Mouse (Mus musculus) right cerebral cortex, postnatal 14 days (tissue): ENCODE measurements around the gene Fam162a.
"Not testable (repeated sequence)": the region's sequence is repeated elsewhere in the genome, so short reads cannot be mapped to it uniquely, and the experiment has no call there.

ENCODE experiments used
- DNase-seq: peaks from one replicate; pipeline ENCODE4 v3.0.0; 2022

The Fam162a gene

DNA sequence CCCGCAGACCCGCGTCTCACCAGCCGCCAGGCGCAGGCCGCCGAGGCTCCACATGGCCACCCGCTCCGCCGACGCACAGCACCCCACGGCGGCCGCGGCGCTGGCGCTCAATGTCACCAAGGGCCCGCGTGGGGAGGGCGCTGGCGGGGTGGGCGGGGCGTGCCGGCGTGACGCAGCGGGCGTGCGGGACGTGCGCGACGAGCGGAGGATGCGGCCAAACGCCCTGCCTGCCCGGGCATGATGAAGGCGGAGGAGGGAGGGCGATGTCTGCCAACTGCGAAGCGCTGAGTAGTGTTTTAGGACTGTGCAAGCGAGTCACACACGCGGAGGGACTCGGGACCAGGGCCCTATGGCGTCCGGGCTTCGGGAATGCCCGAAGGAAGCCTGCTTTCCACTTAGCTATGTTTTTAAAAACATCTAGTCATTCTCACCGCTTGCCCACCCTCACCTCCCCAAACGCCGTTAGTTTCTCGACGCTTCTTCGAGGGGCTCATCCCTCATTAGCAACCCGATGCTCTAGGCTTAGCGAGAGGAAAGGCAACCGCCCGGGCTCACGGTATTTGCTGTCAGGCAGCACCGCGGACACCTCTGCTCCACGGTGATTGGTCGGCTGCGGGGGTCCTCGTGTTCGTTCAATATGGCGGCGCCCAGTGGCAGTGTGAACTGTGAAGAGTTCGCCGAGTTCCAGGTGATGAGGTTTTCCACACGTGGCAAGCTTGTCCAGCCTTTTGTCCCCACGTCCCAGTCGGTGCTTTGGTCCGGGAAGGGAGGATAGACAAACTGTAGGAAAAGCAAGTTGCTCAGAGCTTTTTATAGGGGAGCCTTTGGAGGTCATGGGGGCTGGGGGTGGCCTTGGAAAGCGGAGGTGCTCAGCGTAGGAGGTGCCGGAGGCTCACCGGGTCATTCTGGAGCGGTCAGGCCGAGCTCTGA, at the start of gene Fam162a, which contains the start of gene Ccdc58:
Fam162a (minus strand) TSS at position 145 of the 930 bp plus-strand sequence.
Ccdc58 (plus strand) TSS at position 236 of the 930 bp plus-strand sequence.
- DNase-seq: peak; percentile 95

DNA sequence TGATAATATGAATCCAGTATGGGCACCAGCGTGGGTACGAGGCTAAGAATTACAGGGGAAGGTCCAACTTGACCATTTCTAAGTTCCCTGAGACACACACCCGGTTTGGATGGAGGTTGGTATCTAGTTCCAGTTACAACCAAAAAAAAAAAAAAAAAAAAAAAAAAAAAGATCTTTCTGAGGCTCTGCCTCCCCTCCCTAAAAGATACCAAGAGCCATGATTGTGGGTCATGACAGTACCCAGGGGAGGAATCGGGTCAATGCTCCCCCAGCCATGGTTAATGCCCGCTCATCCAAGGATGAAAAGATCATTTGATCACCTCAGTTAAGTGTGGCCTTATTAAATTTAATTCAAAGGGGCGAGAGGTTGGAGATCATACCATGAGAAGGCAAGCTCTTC, 44.4 kb upstream of the Fam162a start:
- DNase-seq: not testable (repeated sequence)

DNA sequence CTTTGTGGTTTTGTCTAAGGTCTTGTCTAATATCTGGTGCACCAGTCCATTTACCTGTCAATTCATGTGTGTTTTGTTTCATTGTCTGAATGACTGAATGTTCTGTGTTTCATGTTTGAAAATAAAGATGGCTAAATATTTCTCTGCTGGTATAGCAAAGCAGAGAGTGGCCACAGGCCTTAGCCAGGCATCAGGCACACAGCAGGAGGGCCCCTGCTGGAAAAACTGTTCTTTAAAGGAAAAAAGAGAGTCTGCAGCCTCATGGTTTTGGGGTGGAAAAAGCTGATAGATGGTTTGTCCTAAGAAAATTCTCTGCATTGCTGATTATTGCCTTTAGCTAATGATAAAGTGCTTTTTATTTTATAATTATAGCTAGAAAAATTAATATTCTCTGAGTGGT, 40.1 kb upstream of the Fam162a start:
- DNase-seq: not testable (repeated sequence)

DNA sequence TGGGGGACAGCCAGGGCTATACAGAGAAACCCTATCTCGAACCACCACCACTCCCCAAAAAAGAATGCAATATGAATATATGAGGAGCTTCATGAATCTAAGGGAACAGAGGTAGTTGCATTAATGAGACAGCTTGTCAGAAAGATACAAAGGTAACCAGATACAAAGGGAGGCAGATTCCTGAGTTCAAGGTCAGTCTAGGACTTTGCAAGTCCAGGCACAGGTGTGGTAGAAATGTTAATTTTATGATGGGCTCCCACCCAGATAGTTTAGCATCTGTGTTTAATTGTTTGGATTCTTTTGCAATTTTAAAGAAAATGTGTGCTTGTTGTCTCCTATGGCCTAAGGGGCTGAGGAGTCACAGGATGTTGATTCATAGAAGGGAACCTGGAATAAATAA, 30.8 kb upstream of the Fam162a start:
- no peak for DNase-seq

DNA sequence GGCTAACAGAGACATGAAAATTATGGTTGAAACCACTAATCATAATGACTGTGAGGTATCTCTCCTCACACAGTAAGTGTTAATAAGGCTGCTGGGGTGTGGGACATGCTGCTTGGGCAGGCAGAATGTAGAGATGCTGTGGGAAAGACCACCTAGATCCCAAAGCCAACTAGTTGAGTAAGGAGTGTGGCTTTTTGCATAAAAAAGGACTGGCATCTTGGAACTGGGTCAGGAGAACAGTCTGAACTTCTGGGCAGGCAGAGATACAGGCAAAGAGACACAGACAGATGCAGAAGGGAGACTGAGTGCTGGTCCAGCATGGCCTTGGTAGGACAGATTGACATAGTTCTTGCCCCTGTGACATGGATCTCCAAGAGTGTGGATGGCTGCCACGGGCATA, 30.1 kb upstream of the Fam162a start:
- no peak for DNase-seq

DNA sequence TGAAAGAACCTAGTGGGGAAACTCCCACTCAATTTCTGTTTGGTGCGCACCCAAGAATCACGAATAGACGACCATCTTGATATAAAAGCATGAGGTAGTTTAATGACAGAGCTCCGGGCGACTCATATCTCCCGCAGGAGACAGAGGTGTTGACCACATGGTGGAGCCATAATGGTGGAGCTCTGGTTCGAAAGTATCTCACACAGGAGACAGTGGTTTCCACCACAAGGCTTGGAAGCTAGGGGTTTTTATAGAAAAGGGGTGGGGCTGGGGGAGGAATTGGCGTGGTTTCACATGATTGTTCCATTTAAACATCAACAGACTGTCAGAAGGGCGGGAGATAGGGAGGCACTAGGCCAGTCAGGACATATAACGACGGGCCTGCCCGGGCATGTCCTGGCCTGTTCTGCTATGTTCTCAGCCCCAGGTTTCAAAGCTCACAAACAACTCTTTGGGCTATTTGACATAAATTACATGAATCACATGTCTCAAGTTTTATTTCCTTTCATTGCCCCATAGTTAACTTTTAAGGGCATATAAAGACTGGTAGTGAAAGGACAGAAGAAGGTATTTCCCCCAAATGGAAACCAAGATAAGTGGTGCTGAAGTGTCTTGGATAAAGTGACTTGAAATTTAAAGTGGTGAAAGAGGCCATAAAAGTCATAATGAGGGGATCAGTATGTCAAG, 26.6 kb upstream of the Fam162a start:
- DNase-seq: not testable (repeated sequence)

DNA sequence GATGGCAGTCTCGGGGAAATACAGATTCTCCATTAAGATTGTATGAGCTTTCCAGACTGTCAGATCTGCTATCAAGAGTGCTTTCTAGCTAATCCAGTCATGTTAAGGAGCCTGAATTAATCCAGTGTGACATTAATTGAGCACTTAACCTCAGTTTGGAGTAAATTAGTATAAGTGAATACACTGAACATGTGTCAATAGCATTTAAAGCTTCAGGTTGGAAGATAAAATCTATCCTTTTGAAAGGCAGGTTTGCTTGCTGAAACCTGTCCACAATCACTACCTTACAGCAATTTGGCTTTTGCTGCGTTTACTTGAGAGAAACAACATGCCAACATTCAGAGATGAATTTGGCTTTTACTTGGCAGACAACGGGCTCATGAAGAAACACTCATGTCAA, 22.7 kb upstream of the Fam162a start:
- no peak for DNase-seq

DNA sequence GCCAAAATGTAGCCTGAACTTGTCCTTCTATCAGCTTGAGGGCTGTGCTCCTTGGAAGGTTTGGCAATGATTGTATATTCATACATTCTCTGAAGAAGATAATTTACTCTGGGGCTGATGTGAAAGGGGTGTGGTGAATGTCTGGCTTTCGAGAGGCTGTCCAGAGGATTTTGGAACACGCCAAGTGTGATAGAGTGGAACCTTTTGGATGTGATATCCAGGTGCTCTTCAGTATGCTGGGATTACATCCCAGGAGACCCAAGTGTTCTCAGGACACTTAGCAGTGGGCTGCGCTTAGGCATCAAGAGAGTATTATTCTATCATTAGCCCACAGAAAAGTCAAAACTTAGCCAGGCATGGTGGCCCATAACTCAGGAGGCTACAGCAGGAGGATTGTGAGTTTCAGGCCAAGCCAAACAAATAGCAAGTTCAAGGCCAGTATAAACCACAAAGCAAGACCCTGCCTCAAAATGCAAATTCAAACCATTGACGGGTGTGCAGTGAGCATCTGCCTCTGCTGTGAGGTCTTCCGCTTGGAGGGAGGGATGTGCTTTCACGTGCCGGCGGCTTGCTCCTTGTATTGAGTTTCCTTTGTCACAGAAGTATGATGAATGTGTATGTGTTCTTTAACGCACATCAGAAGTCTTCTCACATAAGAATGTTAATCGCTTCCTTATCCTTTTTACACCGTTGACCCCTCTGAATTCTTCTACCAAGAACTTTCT, 19.6 kb upstream of the Fam162a start:
- no peak for DNase-seq

DNA sequence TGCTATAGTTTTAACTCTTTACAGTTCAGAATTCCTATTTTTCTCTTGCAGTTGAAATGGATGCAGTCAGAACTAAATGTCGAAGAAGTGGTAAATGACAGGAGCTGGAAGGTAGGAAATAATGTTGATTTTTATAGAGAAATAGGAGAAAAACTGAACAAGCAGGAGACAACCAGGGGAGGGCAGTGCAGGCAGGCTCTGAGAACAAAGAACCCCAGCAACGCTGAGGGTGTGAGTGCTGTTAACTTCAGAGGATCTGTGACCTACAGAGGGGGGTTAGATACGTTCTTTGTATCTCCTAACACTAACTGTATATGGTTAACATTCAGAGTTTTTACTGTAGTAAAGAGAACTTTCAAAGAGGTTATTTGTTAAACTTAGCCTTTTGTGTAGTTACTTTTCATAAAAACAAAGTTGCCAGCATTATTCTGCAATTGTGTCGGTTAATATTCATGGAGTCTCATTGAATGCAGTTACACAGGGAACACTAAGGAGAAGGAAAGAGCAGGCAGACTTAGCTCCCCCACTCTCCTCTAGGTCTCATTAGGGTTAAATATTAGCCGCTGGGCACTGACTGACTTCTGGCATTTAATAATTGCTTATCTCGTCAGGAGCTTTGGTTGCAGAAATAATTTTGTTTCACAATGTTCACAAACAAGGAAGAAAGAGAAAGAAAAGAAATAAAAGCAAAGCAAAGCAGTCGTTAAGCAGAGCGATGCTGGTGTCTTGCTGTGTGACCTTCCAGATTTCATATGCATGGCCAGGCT, 18.6 kb upstream of the Fam162a start:
- no peak for DNase-seq

DNA sequence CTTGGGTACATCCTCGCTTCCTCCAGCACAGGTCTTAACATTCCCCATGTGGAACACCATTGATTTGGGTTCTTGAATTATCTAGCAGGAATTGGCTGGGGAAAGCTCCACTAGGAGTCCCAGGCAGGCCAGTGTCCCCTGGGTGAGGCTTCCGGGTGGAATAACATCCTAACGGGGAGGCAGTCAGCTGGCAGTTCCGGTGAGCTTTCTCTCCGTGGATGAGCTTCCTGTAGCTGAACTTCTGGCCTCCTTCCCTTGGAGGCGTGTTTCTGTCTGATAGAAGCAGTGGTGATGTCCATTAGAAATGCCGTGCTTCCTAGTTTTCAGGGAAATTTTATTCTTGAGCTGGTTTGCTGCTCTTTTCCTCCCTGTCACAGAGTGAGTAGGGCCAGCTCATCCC, 17.7 kb upstream of the Fam162a start:
- no peak for DNase-seq

DNA sequence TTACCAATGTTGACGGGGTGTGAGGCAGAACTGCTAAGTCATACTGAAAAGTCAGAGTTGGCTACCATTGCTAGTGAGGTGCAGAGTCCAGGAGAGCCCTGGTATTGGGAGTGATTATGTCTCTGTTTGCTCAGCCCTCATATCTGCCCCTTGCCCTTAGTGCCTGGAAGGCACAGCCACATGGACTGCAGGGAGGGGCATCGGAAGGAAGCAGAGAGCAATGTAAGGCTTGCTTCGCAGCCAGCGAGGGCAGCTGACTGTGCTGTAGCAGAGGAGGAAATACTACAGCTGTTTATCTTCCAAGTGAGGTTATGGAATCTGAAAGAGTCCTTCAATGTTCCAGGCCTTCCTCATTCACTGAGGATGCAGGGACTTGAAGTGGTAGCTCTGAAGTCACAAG, 16.5 kb upstream of the Fam162a start:
- no peak for DNase-seq

DNA sequence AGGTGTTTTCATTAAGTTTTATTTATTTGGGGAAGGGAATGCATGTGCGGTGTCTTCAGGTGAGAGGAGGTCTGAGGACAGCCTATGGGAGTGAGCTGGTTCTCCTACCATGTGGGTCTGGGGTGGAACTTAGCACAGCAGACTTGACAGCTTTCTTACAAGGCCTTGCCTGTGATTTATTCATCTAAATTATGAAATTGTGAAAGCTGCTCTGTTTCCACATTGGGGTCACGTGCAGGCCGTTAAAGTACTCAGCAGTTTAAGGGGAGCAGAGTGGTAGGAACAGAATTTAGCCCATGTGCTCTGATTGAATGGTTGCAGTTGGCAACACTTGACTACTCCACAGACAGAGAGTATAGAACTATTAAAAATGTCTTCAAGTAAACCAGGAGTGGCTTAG, 8.5 kb upstream of the Fam162a start:
- no peak for DNase-seq

DNA sequence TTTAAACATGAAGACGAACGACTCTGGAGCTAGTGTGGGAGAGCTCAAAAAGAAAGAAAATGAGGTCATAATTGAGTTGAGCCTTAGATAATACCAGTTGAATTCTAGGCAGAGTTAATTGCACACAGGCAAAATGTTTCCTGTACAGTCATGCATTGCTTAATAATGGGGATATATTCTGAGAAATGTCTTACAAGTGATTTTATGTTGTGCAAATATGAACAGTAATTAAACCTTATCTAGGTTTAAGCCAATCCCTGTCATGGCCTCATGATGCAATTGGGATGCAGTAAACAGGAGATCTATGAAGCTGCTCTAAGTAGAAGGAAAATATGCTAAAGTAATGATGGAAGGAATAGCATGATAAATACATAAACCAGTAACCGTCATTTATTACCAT, 3.4 kb upstream of the Fam162a start:
- DNase-seq: no peak

DNA sequence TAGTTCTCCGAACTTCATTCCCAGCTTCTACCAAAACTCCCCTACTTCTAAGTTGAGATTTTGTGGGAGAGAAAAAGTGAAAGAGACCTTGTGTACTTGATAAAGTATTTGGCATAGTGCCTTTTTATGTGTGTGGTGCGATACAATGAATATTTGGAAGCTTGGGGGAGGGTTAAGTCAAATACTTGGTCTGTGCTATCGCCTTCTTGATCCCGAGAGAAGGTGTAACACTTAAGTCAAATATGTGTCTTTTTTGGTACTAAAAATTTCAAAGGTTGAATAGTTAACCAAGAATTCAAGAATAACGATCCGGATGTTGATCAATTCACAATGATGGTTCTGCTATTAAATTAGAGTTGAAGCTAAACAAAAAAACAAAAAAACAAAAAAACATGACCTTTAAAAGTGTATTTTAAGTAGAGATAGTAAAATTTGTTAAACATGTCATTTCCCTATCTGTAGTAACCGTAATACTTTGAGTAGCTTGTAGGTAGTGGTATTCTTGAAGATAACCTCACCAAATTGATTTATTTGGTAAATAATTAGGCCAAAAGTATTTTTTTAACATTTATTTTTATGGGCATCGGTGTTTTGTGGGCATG, 1.1 kb upstream of the Fam162a start:
- no peak for DNase-seq

DNA sequence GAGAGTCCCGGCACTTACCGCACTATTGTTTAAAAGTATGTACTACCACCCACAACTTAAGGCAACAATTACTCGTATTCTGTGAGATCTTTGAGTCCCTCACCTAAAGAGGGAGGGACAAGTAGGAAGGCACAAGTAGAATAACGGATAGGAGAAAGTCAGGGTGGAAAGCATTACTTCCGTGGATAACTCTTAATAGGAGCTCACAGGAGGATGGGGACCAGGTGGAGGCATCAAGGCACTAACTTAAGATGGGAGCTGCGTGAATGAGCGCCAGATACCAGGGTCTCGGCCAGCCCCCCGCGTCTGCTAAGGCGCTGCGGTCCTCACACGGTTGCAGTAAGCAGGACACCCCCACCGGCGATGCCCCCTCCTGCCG, 334 bp downstream of the Fam162a start:
- DNase-seq: no peak

DNA sequence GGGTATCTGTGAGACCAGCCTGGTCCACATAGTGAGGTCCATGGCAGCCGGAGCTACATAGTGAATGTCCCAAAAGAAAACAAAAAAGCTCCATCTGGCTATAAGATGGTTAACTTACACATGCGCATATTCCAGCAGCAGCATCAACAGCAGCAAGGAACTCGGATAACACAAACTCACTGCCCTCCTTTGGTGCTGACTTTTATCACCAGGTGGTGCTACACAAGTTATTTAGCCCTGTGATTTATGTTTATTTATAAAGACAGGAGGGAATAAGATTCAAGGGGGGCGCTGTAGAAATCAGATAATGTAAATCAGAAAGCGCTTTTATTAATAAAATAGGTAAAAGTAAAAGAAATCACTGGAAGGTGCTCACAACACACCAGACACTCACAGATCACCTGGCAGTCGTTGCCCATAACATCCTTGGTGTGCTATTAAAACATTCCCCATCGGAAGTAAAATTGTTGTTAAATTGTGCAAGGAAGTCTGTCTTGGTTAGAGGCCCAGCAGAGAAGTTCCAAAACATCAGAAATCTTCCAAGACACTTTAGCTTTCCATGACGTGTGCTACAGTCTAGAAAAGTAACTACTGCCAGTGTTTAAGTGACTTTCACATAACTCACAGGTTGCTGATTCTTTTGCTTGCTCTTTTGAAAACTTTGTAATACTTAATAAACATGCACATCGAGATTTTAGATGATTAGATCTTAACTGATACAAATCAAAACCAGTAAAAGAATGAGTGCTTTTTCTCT, 1.4 kb downstream of the Fam162a start:
- no peak for DNase-seq

DNA sequence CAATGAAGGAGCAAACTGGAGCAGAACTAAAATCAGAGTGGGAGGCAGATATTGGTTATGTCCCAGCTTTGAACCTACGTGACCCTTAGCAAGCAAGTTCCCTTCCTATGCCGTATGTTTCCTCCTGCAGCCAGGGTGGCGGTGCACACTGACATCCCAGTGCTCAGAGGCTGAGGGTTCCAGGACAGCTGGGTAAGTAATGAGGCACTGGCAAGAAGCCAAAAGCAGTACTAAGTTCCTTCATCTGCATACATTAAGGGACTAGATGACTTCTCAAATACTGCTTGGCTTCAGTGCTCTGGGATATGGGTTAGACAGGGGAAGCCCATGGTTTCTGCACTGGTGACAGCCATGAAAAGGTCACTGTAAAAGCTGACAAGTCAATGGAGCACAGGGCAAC, 3.0 kb downstream of the Fam162a start:
- no peak for DNase-seq

DNA sequence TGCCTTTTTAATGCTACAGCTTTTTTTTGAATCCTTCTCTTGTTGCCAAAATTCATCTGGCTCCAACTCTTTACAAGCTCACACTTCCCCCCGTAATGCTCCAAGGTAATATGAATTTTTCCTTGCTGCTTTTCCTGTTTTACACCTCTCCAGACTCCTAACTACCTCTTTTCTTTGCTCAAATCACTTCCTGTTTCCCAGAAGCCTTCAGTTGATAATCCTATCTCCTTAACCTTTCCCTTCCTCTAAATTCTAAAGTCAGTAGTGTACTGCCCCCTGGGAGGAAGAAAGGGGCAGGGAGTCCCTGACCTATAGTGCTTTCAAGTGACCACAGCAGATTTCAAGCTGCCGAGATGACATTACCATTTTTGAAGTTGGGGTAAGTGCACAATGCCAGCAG, 3.7 kb downstream of the Fam162a start:
- no peak for DNase-seq

DNA sequence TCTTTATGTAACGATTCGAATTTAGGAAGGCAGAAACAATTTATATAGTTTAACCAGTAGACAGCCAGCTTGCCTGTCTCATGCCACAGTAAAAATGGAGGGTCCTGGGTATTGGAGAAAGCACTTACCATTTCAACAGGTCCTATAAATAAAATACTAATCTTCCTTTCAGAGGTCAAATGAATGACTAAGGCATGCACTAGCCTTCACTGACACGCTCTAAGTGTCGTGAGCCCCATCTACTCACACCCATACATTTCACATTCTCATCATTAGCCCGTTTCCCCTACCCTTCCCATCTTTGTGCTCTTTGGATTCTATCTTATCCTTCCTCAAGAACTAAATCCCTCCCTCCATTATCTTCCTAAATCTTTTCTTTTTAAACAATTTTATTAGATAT, 6.5 kb downstream of the Fam162a start:
- no peak for DNase-seq

DNA sequence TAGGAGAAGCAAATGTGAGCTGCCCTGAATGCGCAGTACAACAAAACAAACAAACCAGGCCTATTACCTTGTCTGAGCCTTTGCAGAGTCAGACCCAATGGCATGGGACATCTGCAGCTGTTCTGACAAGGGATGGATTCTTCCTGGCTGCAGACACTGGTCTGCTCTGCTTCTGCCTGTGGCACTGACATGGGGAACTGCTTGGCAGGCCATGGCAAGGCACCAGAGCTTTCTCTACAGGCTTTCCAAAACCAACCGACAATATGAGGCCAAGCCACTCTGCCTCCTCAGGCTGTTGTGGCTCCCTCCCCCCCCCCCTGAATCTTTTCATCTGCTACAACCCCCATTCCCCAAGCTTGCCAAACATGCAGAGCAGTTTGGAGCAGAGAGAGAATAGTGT, 8.1 kb downstream of the Fam162a start:
- no peak for DNase-seq

DNA sequence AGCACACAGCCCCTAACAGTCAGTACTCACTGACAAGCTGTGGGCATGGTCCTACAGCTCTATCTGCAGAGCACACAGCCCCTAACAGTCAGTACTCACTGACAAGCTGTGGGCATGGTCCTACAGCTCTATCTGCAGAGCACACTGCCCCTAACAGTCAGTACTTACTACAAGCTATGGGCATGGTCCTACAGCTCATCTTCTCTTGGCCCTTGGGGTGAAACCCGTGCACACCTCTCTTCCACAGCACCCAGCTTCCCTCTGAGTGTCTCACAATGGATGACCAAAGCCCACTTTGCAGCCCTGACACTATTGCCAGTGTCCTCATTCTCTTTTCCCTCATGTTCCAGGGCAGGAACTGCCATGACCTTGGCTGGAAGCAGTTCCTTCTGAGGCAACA, 8.9 kb downstream of the Fam162a start:
- not testable (repeated sequence) for DNase-seq
